Mouse (Mus musculus) lung, postnatal 0 days (tissue): ENCODE data around the gene Ier5. TPM values are rescaled to one million over a fixed set of nuclear protein-coding genes. Genes with fewer than 3 reads are reported as not detected.

Experiments used
- ATAC-seq: fragments of 200-750 bp; cut with Nextera tagmentation; 2 replicates; pipeline ENCODE4 v1.8.0; 2017; ENCODE audit warnings: moderate library complexity
- DNase-seq: peaks from one replicate; pipeline ENCODE4 v3.0.0-alpha.2; 2016; ENCODE audit warnings: low spot score
- H3K27ac ChIP-seq: fragments of 300-500 bp; sonication (generic); 2 replicates; pipeline ENCODE4 v1.5.1; 2014; ENCODE audit warnings: antibody characterized with exemption, mild to moderate bottlenecking, low read length, mixed read lengths
- H3K27me3 ChIP-seq: fragments of 300-500 bp; sonication (generic); replicated peaks from 2 replicates; pipeline ENCODE4 v1.6.1; 2014; ENCODE audit warnings: low read length, mixed read lengths; ENCODE audit not compliant: insufficient read depth
- H3K36me3 ChIP-seq: fragments of 300-500 bp; sonication (generic); 2 replicates; pipeline ENCODE4 v1.6.1; 2014; ENCODE audit warnings: low read length, mixed read lengths; ENCODE audit not compliant: insufficient read depth
- H3K4me1 ChIP-seq: fragments of 300-500 bp; sonication (generic); 2 replicates; pipeline ENCODE4 v1.6.1; 2014; ENCODE audit warnings: antibody characterized with exemption, low read depth, low read length, mixed read lengths; ENCODE audit not compliant: insufficient read depth
- H3K4me2 ChIP-seq: fragments of 300-500 bp; sonication (generic); replicated peaks from 2 replicates; pipeline ENCODE4 v1.6.1; 2014; ENCODE audit warnings: low read depth, mild to moderate bottlenecking, low read length, moderate library complexity, mixed read lengths
- H3K4me3 ChIP-seq: fragments of 300-500 bp; sonication (generic); 2 replicates; pipeline ENCODE4 v1.5.1; 2014; ENCODE audit warnings: low read depth, low read length
- H3K9ac ChIP-seq: fragments of 300-500 bp; sonication (generic); replicated peaks from 2 replicates; pipeline ENCODE4 v1.6.1; 2014; ENCODE audit warnings: low read depth, mild to moderate bottlenecking
- H3K9me3 ChIP-seq: fragments of 300-500 bp; sonication (generic); 2 replicates; pipeline ENCODE4 v1.6.1; 2016; ENCODE audit warnings: low read length, mixed read lengths
- CTCF ChIP-seq: IDR thresholded peaks from 2 replicates; pipeline ENCODE4 v1.5.1; 2016; ENCODE audit warnings: antibody characterized with exemption, mild to moderate bottlenecking
- EP300 ChIP-seq: IDR thresholded peaks from 2 replicates; pipeline ENCODE4 v1.6.1; 2016; ENCODE audit warnings: antibody characterized with exemption, mild to moderate bottlenecking, control low read depth
- WGBS: fragments of 180-500 bp; shearing (Covaris S2); extraction: QIAGEN DNeasy Blood & Tissue Kit; methylation state at CpG from one replicate; pipeline ENCODE4 v1.1.7; 2014; 5-methylcytosine and 5-hydroxymethylcytosine counted together
- polyA plus RNA-seq: library from polyadenylated mRNA; unstranded; fragments of >200 nt; fragmentation: Nextera tagmentation; extraction: Ambion mirVana; gene quantifications from 2 replicates; pipeline ENCODE4 v1.2.1, GENCODE M21; 2015

The Ier5 gene
- polyA plus RNA-seq, 1 experiment from 2014 or later, result 10.9 TPM

DNA sequence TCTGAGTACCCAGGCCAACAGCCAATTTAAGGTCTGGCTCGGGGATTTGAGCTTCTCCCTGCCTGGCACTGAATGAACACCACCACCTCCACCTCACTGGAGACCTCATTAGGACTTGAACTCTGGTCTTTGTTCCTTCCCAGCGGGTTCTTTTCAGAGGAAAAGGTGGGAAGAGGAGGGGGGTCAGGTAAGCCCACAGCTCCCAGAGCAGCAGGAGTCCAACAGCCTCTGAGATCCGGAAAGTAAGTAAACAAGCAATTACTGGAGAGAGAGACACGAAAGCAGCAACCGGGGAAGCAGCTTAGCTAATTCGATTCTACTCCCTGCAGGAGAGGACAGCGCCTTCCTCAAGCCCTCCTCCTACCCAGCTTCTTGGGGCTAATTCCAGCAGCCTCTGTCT, 13.0 kb downstream of the Ier5 start:
- peaks cover 36% of the 10 kb centered on the region; the same call in 1 of the 2 replicates for H3K4me1 ChIP-seq

DNA sequence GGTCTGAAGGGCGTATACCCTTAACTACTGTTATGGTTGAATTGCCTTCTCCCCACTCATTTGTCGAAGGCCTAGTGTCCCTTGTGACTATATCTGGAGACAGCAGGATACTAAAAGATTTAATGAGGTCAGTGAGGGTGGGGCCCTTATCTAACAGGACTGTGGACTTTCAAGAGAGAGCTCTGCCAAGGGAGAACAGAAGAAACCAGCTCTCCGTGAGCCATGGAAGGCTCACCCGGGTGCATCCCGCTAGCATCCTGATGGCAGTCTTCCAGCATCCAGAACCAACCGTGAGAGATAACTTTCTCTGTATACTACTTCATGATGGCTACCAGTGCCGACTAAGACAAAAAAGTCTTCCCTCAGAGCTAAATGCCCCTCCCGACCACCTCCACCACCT, 14.6 kb downstream of the Ier5 start:
- no peaks in the 10 kb centered on the region for H3K9me3 ChIP-seq
- H3K27me3 ChIP-seq, result no peaks in the 10 kb centered on the region
- no peak for TF ChIP-seq EP300
- TF ChIP-seq CTCF, result no peak
- DNase-seq, result no peak
- ATAC-seq, result no peak
- peak overlapping the region; percentile 84; the same call in 1 of the 2 replicates for H3K27ac ChIP-seq
- H3K36me3 ChIP-seq, result no peaks in the 10 kb centered on the region
- H3K4me1 ChIP-seq, result peaks cover 32% of the 10 kb centered on the region; the same call in 1 of the 2 replicates
- WGBS, result 54% methylated on average over 8 of the region's 8 CpGs
- H3K4me2 ChIP-seq, result no peak overlapping the region
- H3K9ac ChIP-seq, result no peak overlapping the region
- no peak overlapping the region for H3K4me3 ChIP-seq

More for the DNA sequence above, 13.0 kb downstream of the Ier5 start:
- ATAC-seq, result no peak
- Histone ChIP-seq H3K36me3 (no peaks in the 10 kb centered on the region), H3K9ac (no peak overlapping the region), H3K4me3 (no peak overlapping the region), H3K27me3 (no peaks in the 10 kb centered on the region), H3K9me3 (no peaks in the 10 kb centered on the region), H3K4me2 (no peak overlapping the region), H3K27ac (peak overlapping the region; percentile 54; the same call in 1 of the 2 replicates)
- WGBS, result 36% methylated on average over 7 of the region's 7 CpGs
- DNase-seq, result no peak
- TF ChIP-seq CTCF, result no peak
- TF ChIP-seq EP300, result no peak

DNA sequence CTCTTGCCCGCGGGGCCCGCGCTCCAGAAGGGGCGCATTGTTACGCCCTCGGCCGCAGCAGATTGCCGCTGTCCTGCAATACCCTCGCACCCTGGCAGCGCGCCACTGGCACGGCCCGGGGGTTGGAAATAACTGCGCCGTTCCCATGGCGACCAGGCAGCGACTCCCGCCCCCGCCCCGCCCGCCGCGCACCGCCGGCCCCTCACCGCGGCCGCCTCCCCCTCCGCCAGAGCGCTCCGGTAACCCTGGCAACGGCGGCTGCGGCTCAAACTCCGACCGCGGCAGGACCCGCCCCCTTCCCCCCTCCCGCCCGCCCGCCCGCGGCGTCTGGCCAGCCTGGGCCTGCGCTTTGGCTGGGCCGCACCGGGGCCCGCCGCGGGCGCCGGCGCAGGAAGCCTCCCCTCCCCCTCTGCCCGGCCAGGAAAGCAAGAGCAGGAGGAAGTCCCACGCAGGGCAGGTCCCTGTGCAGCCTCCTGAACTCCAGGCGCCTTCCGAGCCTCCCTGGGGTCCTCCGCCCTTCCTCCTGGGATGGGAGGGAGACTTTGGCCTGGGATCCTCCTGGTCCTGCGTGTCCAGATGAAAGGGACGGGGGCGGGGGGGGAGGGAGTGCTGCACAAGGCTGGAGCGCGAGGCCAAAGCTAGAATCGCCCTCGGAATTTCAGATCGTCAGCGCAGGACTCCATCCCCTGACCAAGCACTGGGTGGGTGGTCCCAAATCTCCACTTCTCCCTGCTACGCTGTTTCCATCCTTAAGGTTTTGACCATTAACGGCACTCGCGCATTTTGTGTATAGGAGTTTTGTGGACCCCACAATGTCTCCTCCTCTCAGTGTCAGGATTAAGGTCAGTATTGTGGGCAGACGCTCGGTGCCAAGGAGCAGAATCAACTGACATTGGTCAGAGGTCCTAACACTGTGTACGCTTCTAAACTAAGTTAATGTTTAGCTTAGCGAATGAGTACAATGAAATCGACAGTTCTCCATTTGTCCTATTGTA, 15.9 kb downstream of the Ier5 start:
- peak overlapping the region; percentile 38 for H3K4me3 ChIP-seq
- H3K4me1 ChIP-seq, result peaks cover 28% of the 10 kb centered on the region; the same call in 1 of the 2 replicates
- H3K4me2 ChIP-seq, result peak overlapping the region; percentile 71
- H3K9ac ChIP-seq, result peak overlapping the region; percentile 58
- H3K36me3 ChIP-seq, result no peaks in the 10 kb centered on the region
- peak overlapping the region; percentile 84 for H3K27ac ChIP-seq
- 3% methylated on average over 44 of the region's 77 CpGs for WGBS
- DNase-seq (peak; percentile 97), ATAC-seq (peak; percentile 94)
- no peaks in the 10 kb centered on the region for H3K9me3 ChIP-seq
- H3K27me3 ChIP-seq, result no peaks in the 10 kb centered on the region
- TF ChIP-seq CTCF (peak; percentile 31), EP300 (peak; percentile 70)

DNA sequence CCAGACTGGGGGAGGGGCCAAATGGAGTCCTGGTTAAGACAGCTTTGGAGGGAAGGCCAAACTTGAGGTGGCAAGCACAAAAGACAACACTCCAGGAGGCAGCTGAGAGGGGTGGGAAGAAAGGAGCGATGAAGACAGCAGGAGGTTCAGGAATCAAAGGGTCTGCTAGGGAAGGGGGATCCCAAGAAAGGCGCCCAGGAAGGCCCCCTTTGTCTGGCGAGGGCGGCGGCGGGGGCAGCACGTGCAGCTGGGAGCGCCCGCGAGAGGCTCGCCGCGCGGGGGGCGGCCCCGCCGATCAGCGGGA, 16.5 kb downstream of the Ier5 start:
- 0% methylated on average over 8 of the region's 18 CpGs for WGBS
- H3K4me2 ChIP-seq, result peak overlapping the region; percentile 71
- no peaks in the 10 kb centered on the region for H3K36me3 ChIP-seq
- ATAC-seq, result peak; percentile 10
- peaks cover 28% of the 10 kb centered on the region; the same call in 1 of the 2 replicates for H3K4me1 ChIP-seq
- H3K27me3 ChIP-seq, result no peaks in the 10 kb centered on the region
- TF ChIP-seq EP300 (no peak), CTCF (no peak)
- H3K9ac ChIP-seq, result 0 out of 2 replicates have a peak overlapping the region, but pooled peaks have one; percentile 20
- no peaks in the 10 kb centered on the region for H3K9me3 ChIP-seq
- H3K27ac ChIP-seq, result peak overlapping the region; percentile 84
- peak; percentile 70 for DNase-seq
- peak overlapping the region; percentile 38 for H3K4me3 ChIP-seq

DNA sequence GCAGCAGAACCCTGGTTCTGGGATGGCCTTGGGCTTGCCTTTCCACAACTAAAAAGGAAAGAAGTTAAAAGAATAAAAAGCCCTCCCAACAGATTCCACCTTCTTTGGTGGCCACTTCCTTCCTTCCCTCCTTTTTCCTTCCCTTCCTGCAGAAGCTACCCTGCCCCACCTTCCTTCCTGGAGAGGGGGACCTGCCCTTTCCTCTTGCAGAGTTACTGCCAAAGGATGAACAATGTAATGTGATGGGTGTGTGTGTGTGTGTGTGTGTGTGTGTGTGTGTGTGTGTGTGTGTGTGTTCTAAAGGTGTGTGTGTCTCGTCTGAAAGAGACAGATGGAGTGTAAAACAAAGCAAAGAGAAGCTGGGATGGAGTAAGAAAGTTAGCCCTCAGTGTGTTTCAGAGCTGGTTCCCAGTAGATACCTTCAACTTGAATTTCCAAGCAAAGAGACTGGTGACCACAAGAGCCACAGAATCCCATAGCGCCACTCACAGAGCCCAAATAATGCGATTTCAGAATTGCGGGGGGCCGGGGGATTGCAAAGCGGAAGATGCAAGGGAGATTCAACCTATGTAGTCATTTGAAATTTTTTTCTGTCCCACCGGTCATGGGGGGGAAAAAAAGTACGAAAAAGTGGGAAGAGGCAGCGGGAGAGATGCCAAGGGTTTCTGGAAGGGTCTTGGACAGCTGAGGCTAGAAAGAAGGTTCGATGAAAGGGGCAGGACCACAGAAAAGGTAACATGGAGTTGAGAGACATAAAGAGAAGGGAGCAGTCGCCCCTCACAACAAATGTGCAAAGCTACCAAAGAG, 17.1 kb downstream of the Ier5 start:
- 13% methylated on average over 11 of the region's 11 CpGs for WGBS
- peak overlapping the region; percentile 84 for H3K27ac ChIP-seq
- peaks cover 28% of the 10 kb centered on the region; the same call in 1 of the 2 replicates for H3K4me1 ChIP-seq
- peak overlapping the region; percentile 38; the same call in 1 of the 2 replicates for H3K4me3 ChIP-seq
- H3K27me3 ChIP-seq, result no peaks in the 10 kb centered on the region
- peak; percentile 53 for DNase-seq
- peak overlapping the region; percentile 71 for H3K4me2 ChIP-seq
- no peaks in the 10 kb centered on the region for H3K9me3 ChIP-seq
- no peaks in the 10 kb centered on the region for H3K36me3 ChIP-seq
- TF ChIP-seq EP300 (peak; percentile 93), CTCF (no peak)
- H3K9ac ChIP-seq, result 0 out of 2 replicates have a peak overlapping the region, but pooled peaks have one; percentile 20
- ATAC-seq, result no peak

DNA sequence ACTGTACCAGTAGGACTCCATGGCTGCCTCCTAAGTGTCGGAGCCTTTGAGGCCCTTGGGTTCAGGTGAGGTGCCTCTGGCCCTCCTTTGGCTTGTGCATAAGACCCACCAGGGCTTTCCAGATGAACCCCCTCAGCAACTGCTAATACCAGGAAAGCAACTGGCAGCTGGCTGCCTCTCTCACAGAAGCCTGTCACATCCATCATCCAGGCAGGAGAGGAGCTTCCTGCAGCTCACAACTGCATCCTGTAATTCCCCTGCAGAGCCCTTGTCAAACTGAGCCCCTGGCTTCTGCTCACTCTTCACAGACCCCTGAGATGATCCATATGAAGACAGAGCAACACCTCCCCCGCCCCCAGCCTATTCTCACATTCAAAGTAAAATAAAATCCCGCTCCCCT, 21.8 kb downstream of the Ier5 start:
- peaks cover 21% of the 10 kb centered on the region for H3K4me1 ChIP-seq
- no peak overlapping the region for H3K4me3 ChIP-seq
- WGBS, result 53% methylated on average over 3 of the region's 3 CpGs
- H3K27ac ChIP-seq, result no peak overlapping the region
- H3K36me3 ChIP-seq, result no peaks in the 10 kb centered on the region
- H3K9ac ChIP-seq, result no peak overlapping the region
- no peaks in the 10 kb centered on the region for H3K27me3 ChIP-seq
- no peak overlapping the region for H3K4me2 ChIP-seq
- TF ChIP-seq CTCF (no peak), EP300 (no peak)
- DNase-seq (no peak), ATAC-seq (no peak)
- H3K9me3 ChIP-seq, result no peaks in the 10 kb centered on the region
